Mouse (Mus musculus): Measurements from ENCODE around the gene Mettl23. TPM values are rescaled to one million over a fixed set of nuclear protein-coding genes. Genes with fewer than 3 reads are reported as not detected.
"Not testable (repeated sequence)": the region's sequence is repeated elsewhere in the genome, so short reads cannot be mapped to it uniquely, and the experiment has no call there.

Mettl23 gene
- polyA plus RNA-seq, 1 experiment, result 18.3 TPM

DNA sequence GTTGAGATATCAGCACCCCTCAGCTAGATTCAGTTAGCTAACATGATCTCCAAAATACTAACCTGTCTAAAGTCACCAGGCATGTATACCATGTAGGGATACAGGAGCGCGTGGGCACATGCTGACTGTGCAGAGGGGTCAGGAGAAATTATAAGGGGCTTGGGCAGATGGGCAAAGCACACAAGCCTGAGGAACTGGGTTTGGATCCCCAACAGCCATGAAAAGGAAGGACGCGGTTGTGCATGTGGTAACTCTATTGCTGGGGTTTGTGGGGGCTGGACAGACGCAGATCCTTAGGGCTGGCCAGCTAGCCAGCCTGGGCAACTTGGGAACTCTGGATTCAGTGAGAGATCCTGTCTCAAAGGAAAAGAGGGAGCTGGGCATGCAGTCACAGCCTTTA is 25.5 kb upstream of the Mettl23 start:
- H3K4me1 ChIP-seq, result peaks cover 26% of the 10 kb centered on the region
- no peak overlapping the region for H3K4me3 ChIP-seq (replicated peaks)
- H3K27me3 ChIP-seq (replicated peaks), result peaks cover 90% of the 10 kb centered on the region
- TF ChIP-seq FLI1 (IDR thresholded peaks at IDR 0.05; ENCODE audit: low read length) (no peak), GATA1 (IDR thresholded peaks at IDR 0.05; ENCODE audit: borderline replicate concordance, low read length) (no peak)
- H3K9me3 ChIP-seq, result no peaks in the 10 kb centered on the region
- H3K36me3 ChIP-seq (replicated peaks; ENCODE audit: low read length), result no peaks in the 10 kb centered on the region

- peaks cover 84% of the 10 kb centered on the region for H3K27me3 ChIP-seq (replicated peaks)
- H3K4me3 ChIP-seq (replicated peaks), result no peak overlapping the region
- TF ChIP-seq GATA1 (IDR thresholded peaks at IDR 0.05; ENCODE audit: borderline replicate concordance, low read length) (no peak), FLI1 (IDR thresholded peaks at IDR 0.05; ENCODE audit: low read length) (no peak)
These were observed 24.4 kb upstream of the Mettl23 start for GRCm38 (mm10) chr11:116818722-116819121.

DNA sequence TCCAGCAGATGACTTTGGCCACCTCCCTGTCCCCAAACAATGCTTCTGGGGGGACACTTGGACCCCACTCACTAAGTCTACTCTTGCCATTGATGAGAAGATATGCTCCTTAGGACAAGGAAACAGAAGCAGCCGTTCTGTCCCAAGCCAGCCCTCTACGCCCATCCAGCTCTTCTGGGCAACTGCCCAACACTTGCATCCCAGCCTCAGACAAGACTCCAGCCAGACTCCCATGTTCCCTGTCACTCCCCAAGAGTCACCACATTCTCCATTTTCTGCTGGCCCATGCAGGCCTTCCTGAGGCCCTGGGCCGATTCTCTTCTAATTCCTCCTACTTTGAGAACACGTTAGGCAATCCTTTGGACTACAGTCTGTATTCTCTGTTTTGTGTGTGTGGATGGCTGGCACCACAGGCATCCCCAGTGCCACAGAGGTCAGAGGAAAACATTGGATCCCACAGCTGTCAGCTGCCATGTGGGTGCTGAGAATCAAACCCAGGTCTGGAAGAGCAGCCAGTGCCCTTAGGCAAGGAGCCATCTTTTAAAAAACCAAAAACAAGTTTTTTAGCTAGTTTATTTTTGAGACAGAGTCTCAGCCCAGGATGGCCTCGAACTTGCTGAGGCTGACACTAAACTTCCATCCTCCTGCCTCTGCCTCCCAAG is 23.0 kb upstream of the Mettl23 start:
- H3K27me3 ChIP-seq (replicated peaks), result peaks cover 73% of the 10 kb centered on the region

More at GRCm38 (mm10) chr11:116818722-116819121, 24.4 kb upstream of the Mettl23 start:
- no peaks in the 10 kb centered on the region for H3K9me3 ChIP-seq
- H3K4me1 ChIP-seq, result peaks cover 23% of the 10 kb centered on the region
- no peaks in the 10 kb centered on the region for H3K36me3 ChIP-seq (replicated peaks; ENCODE audit: low read length)

GRCm38 (mm10) chr11:116821057-116821940 is 21.8 kb upstream of the Mettl23 start:
- H3K4me1 ChIP-seq, result peaks cover 18% of the 10 kb centered on the region
- H3K4me3 ChIP-seq (replicated peaks), result no peak overlapping the region
- TF ChIP-seq FLI1 (IDR thresholded peaks at IDR 0.05; ENCODE audit: low read length) (no peak), GATA1 (IDR thresholded peaks at IDR 0.05; ENCODE audit: borderline replicate concordance, low read length) (no peak)
- peaks cover 76% of the 10 kb centered on the region for H3K27me3 ChIP-seq (replicated peaks)
- no peaks in the 10 kb centered on the region for H3K36me3 ChIP-seq (replicated peaks; ENCODE audit: low read length)
- no peaks in the 10 kb centered on the region for H3K9me3 ChIP-seq

More for the DNA sequence above, 23.0 kb upstream of the Mettl23 start:
- Histone ChIP-seq H3K4me1 (peaks cover 18% of the 10 kb centered on the region), H3K36me3 (replicated peaks; ENCODE audit: low read length) (no peaks in the 10 kb centered on the region), H3K4me3 (replicated peaks) (no peak overlapping the region), H3K9me3 (no peaks in the 10 kb centered on the region)
- TF ChIP-seq FLI1 (IDR thresholded peaks at IDR 0.05; ENCODE audit: low read length), result no peak
- no peak for TF ChIP-seq GATA1 (IDR thresholded peaks at IDR 0.05; ENCODE audit: borderline replicate concordance, low read length)

DNA sequence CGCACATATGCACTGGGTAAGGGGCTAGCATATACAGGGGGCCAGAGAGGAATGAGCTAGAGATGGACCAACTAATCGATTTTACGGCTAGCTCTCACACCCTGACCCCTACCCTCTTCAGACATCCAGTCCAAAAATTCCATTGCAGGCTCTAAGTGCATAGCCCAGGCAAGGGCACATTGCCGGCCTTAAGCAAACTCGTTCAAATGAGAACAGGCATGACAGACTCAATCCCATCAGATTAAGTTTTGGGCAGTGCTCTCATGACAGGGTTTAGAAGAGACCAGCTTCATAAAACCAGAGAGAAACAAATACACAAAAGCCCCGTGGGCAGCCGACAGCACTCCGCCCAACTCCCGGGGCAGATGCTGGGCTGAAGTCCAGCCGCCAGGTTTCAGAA is 20.9 kb upstream of the Mettl23 start:
- no peak overlapping the region for H3K4me3 ChIP-seq (replicated peaks)
- no peaks in the 10 kb centered on the region for H3K36me3 ChIP-seq (replicated peaks; ENCODE audit: low read length)
- peaks cover 24% of the 10 kb centered on the region for H3K4me1 ChIP-seq
- TF ChIP-seq GATA1 (IDR thresholded peaks at IDR 0.05; ENCODE audit: borderline replicate concordance, low read length), result no peak
- TF ChIP-seq FLI1 (IDR thresholded peaks at IDR 0.05; ENCODE audit: low read length), result no peak
- peaks cover 76% of the 10 kb centered on the region for H3K27me3 ChIP-seq (replicated peaks)
- H3K9me3 ChIP-seq, result no peaks in the 10 kb centered on the region

GRCm38 (mm10) chr11:116822626-116823025 is 20.5 kb upstream of the Mettl23 start:
- no peak for TF ChIP-seq FLI1 (IDR thresholded peaks at IDR 0.05; ENCODE audit: low read length)
- TF ChIP-seq GATA1 (IDR thresholded peaks at IDR 0.05; ENCODE audit: borderline replicate concordance, low read length), result no peak
- no peaks in the 10 kb centered on the region for H3K36me3 ChIP-seq (replicated peaks; ENCODE audit: low read length)
- H3K4me1 ChIP-seq, result peaks cover 28% of the 10 kb centered on the region
- peaks cover 76% of the 10 kb centered on the region for H3K27me3 ChIP-seq (replicated peaks)
- H3K4me3 ChIP-seq (replicated peaks), result no peak overlapping the region
- no peaks in the 10 kb centered on the region for H3K9me3 ChIP-seq

DNA sequence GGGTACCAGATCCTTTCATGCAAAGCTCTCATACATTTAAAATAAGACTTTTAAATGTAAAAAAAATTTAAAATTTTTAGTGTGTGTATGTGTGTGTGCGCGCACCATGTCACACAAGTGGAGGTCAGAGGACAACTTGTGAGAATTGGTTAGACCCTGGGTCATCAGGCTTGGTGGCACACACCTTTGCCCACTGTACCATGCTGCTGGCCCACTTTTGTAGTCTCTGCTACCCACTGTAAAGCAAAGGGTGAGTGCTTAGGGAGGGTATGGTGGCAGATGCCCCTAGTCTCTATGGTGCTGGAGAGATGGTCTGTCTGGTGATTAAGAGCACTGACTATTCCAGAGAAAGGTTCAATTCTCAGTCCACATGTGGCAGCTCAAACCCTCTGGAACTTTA is 19.8 kb upstream of the Mettl23 start:
- H3K4me3 ChIP-seq (replicated peaks), result no peak overlapping the region
- peaks cover 34% of the 10 kb centered on the region for H3K4me1 ChIP-seq
- no peaks in the 10 kb centered on the region for H3K9me3 ChIP-seq
- H3K27me3 ChIP-seq (replicated peaks), result peaks cover 77% of the 10 kb centered on the region
- TF ChIP-seq GATA1 (IDR thresholded peaks at IDR 0.05; ENCODE audit: borderline replicate concordance, low read length) (no peak), FLI1 (IDR thresholded peaks at IDR 0.05; ENCODE audit: low read length) (no peak)
- H3K36me3 ChIP-seq (replicated peaks; ENCODE audit: low read length), result no peaks in the 10 kb centered on the region

- not testable (repeated sequence) for H3K9me3 ChIP-seq; H3K4me3 ChIP-seq (replicated peaks); H3K36me3 ChIP-seq (replicated peaks; ENCODE audit: low read length)
- H3K4me1 ChIP-seq, result peaks cover 40% of the 10 kb centered on the region
- peaks cover 77% of the 10 kb centered on the region for H3K27me3 ChIP-seq (replicated peaks)
These were observed 19.2 kb upstream of the Mettl23 start for GRCm38 (mm10) chr11:116823885-116824284.

DNA sequence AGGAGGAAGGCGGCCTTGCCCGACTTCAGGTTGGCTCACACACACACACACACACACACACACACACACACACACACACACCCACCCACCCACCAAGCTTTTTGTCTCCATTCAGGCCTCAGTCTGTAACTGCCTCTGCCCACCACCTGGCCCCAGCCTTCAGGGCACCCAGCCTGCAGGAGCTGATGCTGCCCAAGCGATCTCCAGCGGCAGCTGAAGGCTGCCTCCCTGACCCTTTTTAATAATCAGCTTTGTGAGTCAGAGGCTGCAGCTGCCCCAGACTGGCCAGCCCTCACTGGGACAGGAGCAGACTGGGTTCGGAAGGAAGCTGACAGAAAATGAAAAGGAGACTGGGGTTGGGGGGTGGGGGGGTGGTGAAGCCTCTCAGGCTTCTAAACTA is 17.8 kb upstream of the Mettl23 start:
- TF ChIP-seq FLI1 (IDR thresholded peaks at IDR 0.05; ENCODE audit: low read length) (no peak), GATA1 (IDR thresholded peaks at IDR 0.05; ENCODE audit: borderline replicate concordance, low read length) (no peak)
- Histone ChIP-seq H3K36me3 (replicated peaks; ENCODE audit: low read length) (no peaks in the 10 kb centered on the region), H3K4me3 (replicated peaks) (no peak overlapping the region), H3K9me3 (no peaks in the 10 kb centered on the region), H3K27me3 (replicated peaks) (peaks cover 73% of the 10 kb centered on the region), H3K4me1 (peaks cover 48% of the 10 kb centered on the region)
